Mouse (Mus musculus) monocyte, adult 5-6 weeks (primary cell): ENCODE measurements around the gene Ntm. TPM values are rescaled to one million over a fixed set of nuclear protein-coding genes. Genes with fewer than 3 reads are reported as not detected.

ENCODE experiments used
- ATAC-seq: fragments of 153-309, 156-312 bp; replicated peaks from 2 replicates; pipeline ENCODE4 v1.8.0; 2017; ENCODE audit warnings: mild to moderate bottlenecking; ENCODE audit not compliant: low TSS enrichment, insufficient number of reproducible peaks, severe bottlenecking, poor library complexity, low FRiP score
- total RNA-seq: library from RNA; stranded (forward); fragments of 200-1000, 200-491, 200-594 nt; gene quantifications from 3 replicates; pipeline ENCODE4 v1.2.3, GENCODE M21; 2017

The Ntm gene
- total RNA-seq, 1 experiment from 2014 or later: not detected

DNA sequence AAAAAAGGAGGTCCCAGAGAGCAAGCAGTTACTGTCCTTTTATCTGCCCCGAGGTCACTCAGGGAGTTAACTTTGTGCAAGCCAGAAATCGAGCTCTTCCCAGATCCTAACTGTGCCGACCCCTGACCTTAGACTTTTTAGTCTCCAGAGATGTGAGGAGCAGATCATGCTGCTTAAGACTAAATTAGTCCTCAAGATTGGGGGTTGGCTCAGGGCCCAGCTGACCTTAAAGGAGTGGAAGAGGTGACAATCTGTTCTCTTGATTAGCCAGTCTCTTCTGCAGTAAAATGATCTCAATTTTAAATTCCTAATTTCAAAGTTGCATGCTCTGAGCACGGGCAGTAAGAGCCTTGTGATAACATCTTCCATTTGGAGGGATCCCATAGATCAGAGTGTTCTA, 193.6 kb downstream of the Ntm start:
- ATAC-seq: no peak

DNA sequence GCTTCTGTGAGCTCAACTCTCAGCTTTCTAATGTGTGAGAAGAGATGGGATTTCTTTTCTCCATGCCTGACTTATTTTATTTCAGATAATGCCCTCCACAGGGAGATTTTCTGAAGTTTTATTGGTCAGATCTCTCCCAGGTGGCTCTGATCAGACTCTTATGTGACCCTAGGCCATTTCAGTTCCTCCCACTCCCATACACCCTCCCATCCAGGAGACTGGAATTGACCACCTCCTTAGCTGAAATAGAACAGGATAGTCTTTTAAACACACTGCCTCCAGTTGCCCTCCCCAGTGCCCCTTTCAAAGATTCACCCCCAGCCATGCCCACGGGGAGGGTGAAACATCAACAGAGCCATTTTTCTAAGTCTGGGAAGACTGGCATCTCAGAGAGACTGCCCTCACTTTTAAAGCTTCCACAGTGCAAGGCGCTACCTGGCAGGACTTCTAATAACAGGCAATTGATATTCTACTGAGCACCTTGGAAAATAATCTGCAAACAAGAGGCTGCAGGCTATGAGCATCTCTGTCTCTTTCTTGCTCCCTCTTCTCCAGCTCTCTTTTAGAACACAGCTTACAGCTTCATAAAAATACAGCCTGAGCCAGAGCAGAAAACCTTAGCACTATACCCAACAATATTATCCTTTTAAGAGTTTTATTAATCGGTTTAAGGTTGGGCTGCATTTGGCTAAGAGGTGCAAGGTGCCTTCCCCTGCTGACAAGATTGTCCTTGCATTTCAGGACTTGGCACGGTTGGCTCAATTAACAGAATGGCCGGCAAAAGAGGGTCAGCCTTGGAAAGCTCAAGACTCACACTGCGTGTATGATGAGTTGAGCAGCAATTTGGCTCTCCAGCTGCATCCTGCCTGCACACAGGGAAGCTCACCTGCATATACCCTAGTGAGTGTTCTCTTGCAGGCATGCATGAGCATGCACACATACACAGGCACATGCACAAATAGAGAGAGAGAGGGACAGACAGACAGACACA, 196.7 kb downstream of the Ntm start:
- no peak for ATAC-seq

DNA sequence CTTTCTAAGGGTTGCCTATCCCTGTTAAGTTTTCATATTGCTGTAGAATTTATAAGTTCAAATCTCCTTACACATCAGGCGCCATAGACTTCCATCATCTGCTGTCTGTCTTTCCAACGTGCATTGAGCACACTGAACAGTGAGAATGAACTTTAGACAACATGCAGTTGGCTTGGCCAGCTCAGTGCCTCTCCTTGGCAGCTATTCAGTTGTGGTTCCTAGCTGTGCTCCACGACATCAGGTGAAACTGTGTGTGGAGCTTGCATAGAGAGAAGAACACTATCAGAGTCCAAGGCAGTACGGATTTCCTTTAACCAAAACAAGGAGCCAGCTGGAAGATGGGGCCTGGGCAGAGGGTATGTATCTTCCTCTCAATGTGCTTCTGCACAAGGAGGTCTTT, 199.6 kb downstream of the Ntm start:
- no peak for ATAC-seq

DNA sequence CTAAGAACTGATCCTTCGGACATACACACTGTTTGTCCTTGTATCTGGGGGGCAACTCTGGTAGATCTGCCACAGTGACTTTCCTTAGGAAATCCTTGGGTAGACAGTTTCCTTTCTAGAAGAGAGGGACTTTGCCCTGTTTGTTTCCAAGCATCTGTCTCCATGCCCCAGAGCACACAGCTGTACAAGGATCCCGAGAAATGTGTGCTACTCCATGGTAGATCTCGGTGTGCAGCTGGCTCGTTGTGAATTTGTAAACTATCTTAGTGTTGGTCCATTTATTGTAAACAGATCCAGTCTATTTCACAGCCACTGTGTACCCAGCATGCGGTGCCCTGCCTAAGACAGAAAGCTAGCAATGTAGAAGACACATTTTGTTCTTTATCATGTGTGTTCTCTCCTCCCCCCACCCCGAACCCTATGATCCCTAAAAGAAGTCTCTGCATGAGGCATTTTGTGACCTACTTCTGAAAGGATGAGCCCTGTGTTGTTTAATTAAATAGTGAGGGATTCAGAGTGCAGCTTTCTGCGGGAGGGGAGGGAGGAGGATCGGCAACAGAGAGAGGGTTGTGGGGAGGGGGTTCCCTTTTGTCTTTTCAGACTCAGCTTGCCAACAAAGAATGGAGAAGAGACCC, 200.9 kb downstream of the Ntm start:
- no peak for ATAC-seq

DNA sequence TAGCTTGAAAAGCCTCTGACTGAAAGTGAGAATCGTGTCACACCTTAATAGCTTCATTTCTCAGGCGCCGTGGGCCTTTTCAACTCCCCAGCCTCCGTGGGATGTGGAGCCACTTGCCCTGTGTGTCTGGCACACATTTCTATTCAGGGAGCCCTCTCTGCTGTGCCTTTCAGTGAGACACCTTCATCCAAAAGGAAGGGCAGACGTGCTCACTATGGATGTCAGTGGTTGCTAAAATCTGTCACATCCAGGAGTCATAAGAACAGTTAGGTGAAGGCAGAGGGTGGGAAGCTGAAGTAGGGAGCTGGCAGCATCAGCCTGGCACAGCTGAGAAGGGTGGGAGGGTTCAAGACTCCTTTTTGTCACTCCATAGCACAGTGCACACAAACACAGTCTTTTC, 201.4 kb downstream of the Ntm start:
- ATAC-seq: no peak

DNA sequence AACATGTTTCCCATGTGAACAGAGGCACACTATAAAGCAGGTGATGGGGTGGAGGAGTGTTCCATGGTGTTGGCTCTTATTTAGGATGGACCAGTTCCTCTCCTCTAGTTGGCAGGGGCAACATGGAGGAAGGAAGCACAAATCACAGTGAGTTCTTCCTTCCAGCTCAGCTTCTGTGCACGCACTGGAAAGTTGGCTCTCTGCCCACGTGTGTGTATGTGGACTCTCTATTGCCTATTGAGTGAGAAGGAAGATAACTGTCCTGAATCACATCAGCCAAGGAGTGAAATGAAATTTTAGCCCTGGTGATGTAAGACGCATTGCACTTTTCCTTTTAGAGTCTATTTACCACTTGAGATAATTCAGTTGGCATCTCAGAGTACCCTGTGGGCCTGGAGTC, 203.0 kb downstream of the Ntm start:
- no peak for ATAC-seq

DNA sequence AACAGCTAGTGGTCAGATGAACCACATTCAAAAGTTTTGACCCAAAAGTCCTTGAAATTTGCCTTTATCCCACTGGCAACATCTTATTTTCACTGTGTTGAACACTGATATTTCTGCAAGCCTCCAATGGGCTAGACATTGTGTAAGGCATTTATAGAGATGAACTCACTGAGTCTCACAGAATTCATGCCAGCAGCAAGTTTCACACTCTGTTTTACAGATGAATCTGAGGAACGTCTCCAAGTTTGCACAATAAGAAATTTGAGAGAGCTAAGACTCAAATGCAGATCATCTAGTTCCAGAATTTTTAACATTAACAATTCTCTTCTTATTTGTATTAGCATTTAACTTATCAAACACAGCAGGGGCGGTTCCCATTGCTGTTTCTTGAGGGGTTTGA, 203.9 kb downstream of the Ntm start:
- ATAC-seq: no peak

DNA sequence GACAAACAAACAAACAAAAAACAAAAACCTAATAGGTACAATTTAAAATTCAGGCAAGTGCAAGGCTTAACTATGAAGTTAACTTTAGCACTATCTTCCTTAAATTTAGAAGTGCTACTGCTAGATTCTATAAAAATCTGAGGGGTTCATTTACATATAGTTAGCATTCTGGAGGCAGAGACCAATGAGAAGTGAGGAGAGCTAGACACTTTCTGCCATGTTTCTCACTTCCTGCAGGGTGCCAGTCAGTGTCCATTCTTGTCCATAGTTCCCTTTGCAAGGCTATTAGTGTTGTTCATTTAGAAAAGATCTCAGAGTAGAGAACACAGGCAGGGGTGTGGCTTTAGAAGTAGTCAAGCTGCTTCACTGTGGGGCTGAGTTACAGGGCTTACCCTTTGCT, 208.6 kb downstream of the Ntm start:
- ATAC-seq: no peak

DNA sequence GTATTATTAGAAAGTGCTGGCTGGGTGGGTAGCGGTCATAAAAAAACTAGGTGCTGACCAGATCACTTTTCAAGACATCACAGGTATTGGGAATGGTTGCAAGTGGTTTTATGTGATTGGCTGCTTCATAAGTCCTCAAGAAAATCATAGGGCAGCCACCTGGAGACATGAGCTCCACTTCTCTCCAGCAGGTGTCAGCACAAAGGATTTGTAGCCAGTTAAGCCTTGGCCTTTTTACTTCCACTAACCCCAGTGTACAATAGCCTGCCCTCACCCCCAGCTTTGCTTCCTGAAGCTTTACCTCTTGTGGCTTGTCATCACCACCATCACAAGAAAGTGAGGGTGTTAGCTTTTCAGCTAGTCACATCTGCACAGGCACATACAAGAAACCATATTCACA, 211.5 kb downstream of the Ntm start:
- ATAC-seq: no peak

DNA sequence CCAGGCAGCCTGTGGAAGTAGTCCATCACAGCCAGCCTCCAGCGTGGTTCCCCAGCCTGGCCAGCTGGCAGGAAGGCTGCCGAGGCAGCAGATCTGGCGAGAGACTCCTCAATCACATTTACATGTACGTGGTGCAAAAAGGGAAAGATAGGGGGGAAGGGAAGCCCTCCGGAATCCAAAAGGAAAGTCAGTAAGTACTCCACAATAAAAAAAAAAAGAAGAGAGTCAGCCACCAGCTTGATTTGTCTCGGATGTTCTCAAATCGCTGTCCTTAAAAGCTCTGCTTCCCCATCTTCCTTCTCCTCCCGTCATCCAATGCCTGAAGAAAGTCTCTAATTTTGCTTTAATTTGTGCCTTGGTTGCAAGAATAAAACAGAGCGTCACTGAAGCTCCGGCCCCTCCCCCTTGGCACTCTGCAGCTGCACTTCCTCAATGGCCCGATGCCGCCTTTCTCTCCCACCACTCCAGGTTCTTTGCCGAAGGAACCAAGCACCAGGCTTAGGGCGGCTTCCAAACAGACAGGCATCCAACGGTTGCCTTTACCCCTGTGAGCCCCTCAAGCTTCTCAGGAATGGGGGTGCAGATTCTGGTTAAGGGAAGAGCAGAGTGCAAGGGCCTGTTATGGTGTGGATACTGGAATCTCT, 212.4 kb downstream of the Ntm start:
- no peak; the same call in 1 of the 2 replicates for ATAC-seq

DNA sequence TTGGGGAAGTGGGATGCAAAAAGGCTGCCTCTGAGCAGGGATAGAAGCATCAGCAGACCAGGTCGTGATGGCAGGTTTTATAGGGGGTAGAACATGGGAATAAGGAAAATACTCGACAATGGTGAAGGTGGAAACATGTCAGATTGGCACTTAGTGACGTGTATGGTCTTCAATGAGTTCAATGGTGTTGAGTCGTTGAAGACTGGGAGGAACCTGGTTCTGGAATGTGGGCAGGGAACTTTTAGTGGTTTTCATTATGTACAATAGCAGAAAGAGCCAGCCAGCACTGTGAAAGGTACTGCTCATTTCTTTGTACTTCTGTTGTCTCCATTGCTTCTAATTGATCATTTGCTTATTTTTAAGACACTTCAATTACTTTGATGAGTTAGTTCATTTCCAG, 214.9 kb downstream of the Ntm start:
- no peak for ATAC-seq

DNA sequence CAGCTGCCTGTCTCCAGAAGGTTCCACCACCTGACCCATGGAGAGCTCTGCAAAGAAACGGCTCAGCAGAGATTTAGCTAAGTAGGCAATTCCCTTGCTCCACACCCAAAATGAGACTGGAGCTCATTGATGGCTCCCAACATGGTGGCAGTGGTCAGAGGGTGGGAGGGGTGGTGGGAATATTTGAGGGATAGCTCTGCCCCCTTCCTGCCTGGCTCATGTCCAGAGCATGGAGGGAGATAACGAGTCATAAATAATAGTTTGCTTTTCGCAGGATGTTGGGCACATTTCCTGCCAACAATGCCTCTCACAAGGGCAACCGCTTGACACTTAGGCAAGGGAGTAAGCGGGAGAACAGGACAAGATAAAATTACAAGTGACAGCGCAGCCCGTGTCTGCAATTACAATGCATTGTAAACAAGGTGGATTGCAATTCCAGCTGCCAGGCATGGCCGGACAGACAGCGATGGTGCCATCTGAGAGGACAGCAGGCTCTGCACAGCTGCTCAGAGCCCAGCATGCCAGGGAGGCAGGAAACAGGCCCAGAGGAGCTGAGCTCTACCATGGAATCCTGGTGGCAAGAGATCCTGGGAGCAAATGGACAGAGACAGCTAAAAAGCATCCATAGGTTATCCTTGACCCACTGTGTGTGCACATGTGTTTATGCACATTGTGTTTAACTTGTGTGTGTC, 224.0 kb downstream of the Ntm start:
- no peak for ATAC-seq

DNA sequence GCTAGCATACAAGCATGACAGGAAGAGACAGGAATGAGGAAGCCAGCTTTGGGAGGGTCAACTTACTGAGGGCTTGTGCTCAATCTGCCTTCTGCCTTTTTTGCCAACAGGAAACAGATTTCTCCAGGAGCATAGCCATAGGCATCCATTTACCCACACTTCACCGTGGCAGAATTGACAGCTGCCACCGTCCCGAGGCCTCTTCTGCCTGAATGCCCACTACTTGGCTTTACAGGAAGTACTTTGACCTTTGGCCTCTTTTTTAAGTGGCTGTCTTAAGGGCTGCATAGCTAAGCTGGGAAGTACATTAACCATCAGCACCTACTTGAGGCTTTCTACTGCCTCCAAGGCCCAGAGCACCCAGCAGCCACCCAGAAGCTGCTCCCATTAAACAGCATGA, 226.9 kb downstream of the Ntm start:
- no peak for ATAC-seq

DNA sequence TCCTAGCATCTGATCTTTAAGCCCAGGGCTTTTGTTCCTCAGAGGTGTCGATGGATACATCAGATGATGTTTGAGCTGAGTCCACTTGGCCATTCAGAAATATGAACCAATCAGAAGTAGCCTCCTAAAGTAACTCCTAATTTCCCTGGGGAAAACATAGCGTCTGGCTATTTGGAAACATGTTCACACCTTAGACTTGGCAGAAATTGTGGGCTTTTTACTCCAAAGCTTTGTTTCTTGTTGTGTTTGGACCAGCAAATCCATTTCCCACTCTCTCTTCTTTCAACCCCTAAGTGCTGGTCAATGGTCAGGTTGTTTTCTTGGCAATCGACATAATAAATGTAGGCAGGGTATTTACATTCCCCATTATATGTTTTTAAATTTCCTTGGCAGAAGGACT, 230.0 kb downstream of the Ntm start:
- ATAC-seq: no peak

DNA sequence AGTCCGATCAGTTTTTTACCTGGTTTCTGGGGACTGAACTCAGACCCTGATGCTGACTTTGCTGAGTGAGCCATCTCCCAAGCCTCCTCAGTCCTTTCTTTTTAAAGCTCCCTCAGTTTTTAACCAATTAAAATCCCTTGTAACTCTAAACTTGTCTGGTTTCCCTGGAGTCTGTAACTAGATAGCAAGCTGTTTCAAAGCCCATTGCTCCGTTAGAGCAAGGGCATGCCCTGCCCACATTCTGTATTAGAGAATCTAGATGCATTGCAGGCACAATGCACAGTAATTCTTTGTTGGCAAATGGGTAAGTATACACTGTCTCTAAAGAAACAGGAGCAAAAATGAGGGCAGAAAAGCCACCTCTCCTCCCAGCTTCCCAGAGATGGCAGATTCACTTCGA, 231.3 kb downstream of the Ntm start:
- no peak for ATAC-seq

DNA sequence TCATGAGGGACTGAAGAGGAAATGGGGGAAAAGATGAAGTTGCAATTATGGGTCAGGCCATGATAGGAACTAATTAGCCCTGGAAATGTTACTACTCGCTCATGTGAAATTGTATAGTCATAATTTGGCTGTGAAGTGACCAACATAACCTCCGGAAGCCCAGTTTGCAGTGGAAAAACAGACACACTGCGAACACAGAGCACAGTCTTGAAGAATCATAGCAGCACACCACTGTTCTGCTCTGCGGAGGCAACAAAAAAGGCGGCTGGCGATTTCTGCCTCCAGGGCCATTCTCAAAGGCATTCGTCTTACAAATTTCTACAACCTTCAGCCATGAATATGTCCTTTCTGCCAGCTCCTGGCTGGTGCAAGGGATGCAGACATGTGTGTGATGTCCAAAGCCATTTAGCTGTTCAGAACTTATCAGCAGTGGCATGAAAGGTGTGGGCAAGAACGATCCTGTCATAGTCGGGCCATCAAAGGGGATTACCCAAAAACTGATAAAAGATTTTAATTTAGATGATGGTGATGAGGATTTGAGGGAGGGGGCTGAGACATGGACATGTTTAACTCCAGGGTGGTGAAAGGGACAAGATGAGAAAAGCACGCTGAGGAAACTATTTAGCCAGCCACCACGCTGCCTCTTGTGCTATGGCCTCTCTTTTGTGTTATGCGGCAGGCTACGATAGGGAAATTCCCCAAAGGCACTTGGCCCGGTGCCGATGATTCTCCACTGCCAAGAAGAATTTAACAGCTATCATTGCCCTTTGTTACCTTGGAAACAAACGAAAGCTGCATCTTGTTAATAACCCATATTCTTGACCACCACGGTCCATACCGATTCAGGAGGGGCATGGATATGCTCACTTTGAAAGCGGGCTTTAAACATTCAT, 235.2 kb downstream of the Ntm start:
- ATAC-seq: no peak

DNA sequence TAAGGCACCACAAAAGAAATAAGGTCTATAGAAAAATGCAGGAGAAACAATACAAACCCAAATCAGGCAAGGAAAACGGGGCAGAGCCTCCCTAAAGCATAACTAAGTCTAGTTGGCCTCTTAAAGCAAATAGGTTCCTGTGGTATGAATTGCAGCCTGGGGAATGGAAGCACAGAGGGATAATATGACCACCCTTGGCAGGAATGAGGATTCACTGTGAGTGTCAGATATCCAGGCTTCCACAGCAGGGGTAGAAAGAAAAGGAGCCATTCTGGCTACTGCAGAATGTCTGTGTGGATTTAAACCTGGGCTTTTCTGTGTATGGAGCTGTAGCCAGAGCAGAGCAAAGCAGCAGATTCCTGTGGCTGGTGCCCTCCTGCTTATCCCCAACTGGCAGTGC, 241.5 kb downstream of the Ntm start:
- no peak for ATAC-seq

DNA sequence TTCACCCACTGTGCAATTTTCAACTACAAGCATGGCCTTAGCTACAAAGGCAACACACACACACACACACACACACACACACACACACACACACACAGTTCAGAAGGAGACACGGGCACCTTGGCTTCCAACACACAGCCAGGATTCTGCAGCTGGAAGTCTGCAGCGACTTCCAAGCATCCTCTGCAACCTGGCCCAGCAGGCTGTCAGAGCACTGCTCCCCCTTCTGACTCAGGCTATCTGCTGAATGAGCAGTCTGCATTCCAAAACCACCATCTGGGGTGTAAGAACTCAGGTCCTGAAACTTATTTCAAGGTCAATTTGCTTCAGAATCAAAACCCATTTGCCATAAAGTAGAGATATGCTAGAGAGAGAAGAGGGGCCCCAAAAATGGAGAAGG, 246.1 kb downstream of the Ntm start:
- no peak for ATAC-seq
